Mouse (Mus musculus) olfactory bulb, adult 2 months (tissue): ENCODE results near the gene Prss2.

Experiments used
- CTCF ChIP-seq: fragments of 200-500 bp; IDR thresholded peaks from 2 replicates; pipeline ENCODE4 v1.5.1; 2012; ENCODE audit warnings: low read depth, mild to moderate bottlenecking, low read length, moderate library complexity; ENCODE audit not compliant: insufficient read depth
- POLR2A ChIP-seq: fragments of 200-500 bp; IDR thresholded peaks from 2 replicates; pipeline ENCODE4 v1.6.1; 2012; ENCODE audit warnings: mild to moderate bottlenecking, low read depth, low read length, moderate library complexity; ENCODE audit not compliant: insufficient read depth

DNA sequence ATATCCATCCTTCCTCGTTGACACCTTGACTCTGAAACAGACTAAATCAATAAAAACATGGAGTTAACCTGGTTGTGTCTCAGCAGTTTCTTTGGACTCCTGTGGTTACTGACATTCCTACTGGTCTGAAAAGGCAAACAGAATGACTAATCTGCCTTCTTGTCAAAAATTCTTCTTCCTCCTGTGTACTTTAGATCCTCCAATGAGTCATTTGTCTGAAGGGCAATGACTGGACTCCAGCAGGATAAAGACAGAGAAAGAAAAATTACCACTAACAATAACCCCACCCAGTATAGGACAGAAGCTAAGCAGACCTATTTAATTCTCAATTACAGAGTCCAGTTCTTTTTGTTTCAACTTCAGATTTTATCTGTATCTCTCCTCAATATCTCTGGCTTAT is 26.7 kb downstream of the Prss2 start:
- no peak for TF ChIP-seq CTCF
- TF ChIP-seq POLR2A = no peak
